Mouse (Mus musculus) forebrain, embryonic 16.5 days (tissue): ENCODE measurements around the gene Atf6. TPM values are rescaled to one million over a fixed set of nuclear protein-coding genes. Genes with fewer than 3 reads are reported as not detected.

Experiments used
- ATAC-seq: fragments of 200-750 bp; cut with Nextera tagmentation; 2 replicates; pipeline ENCODE4 v1.8.0; 2017; ENCODE audit warnings: mild to moderate bottlenecking, moderate library complexity
- H3K27ac ChIP-seq: fragments of 300-500 bp; sonication (generic); 2 replicates; pipeline ENCODE4 v1.5.1; 2014; ENCODE audit warnings: low read length, control low read depth
- H3K27me3 ChIP-seq: fragments of 300-500 bp; sonication (generic); replicated peaks from 2 replicates; pipeline ENCODE4 v1.6.1; 2014; ENCODE audit warnings: low read length; ENCODE audit not compliant: control insufficient read depth, insufficient read depth
- H3K36me3 ChIP-seq: fragments of 300-500 bp; sonication (generic); 2 replicates; pipeline ENCODE4 v1.6.1; 2014; ENCODE audit not compliant: control insufficient read depth, insufficient read depth
- H3K4me1 ChIP-seq: fragments of 300-500 bp; sonication (generic); replicated peaks from 2 replicates; pipeline ENCODE4 v1.6.1; 2014; ENCODE audit warnings: low read length; ENCODE audit not compliant: control insufficient read depth, insufficient read depth
- H3K4me2 ChIP-seq: fragments of 300-500 bp; sonication (generic); 2 replicates; pipeline ENCODE4 v1.6.1; 2014; ENCODE audit warnings: mild to moderate bottlenecking, low read length, control low read depth
- H3K4me3 ChIP-seq: fragments of 300-500 bp; sonication (generic); replicated peaks from 2 replicates; pipeline ENCODE4 v1.5.1; 2014; ENCODE audit warnings: mild to moderate bottlenecking, low read length, control low read depth
- H3K9ac ChIP-seq: fragments of 300-500 bp; sonication (generic); replicated peaks from 2 replicates; pipeline ENCODE4 v1.6.1; 2014; ENCODE audit warnings: low read depth, low read length, control low read depth
- H3K9me3 ChIP-seq: fragments of 300-500 bp; sonication (generic); 2 replicates; pipeline ENCODE4 v1.6.1; 2016; ENCODE audit warnings: low read length; ENCODE audit not compliant: control insufficient read depth
- WGBS: fragments of 180-500 bp; shearing (Covaris S2); extraction: QIAGEN DNeasy Blood & Tissue Kit; methylation state at CpG from one replicate; pipeline ENCODE4 v1.1.7; 2014; 5-methylcytosine and 5-hydroxymethylcytosine counted together
- polyA plus RNA-seq: library from polyadenylated mRNA; unstranded; fragments of >200 nt; fragmentation: Nextera tagmentation; extraction: Ambion mirVana; gene quantifications from 2 replicates; pipeline ENCODE4 v1.2.1, GENCODE M21; 2015

Atf6 gene
- polyA plus RNA-seq, 1 experiment from 2014 or later, result 7.7 TPM

GRCm38 (mm10) chr1:170770691-170771090 lies 96.9 kb downstream of the Atf6 start:
- Histone ChIP-seq H3K4me2 (no peak overlapping the region), H3K9me3 (no peaks in the 10 kb centered on the region), H3K27me3 (no peaks in the 10 kb centered on the region), H3K27ac (no peak overlapping the region), H3K4me3 (no peak overlapping the region), H3K36me3 (no peaks in the 10 kb centered on the region), H3K4me1 (no peaks in the 10 kb centered on the region), H3K9ac (no peak overlapping the region)
- no peak for ATAC-seq
- 91% methylated on average over 14 of the region's 14 CpGs for WGBS

GRCm38 (mm10) chr1:170766997-170767396 lies 100.6 kb downstream of the Atf6 start:
- no peaks in the 10 kb centered on the region for H3K27me3 ChIP-seq
- no peak overlapping the region for H3K4me2 ChIP-seq
- H3K9me3 ChIP-seq, result no peaks in the 10 kb centered on the region
- ATAC-seq, result no peak
- no peaks in the 10 kb centered on the region for H3K36me3 ChIP-seq
- no peak overlapping the region for H3K27ac ChIP-seq
- H3K4me3 ChIP-seq, result no peak overlapping the region
- 72% methylated on average over 2 of the region's 2 CpGs for WGBS
- no peaks in the 10 kb centered on the region for H3K4me1 ChIP-seq
- no peak overlapping the region for H3K9ac ChIP-seq

DNA sequence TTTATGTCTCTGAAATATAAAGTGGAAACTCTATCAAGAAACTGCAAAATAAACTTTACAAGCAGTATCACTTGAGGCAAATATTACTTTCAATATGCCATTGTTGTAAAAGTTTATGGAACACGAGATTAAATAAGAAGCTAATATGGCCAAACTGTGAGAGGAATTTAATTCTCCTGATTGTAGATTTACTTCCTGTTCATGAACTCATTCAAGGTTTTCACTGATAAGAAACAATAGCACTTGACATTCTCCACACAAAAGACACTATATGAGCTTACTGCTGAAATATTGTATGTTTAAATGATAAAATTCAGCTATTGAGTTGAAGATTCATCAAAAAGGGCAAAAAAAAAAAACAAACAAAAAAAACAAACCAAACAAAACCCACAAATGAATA lies 102.8 kb downstream of the Atf6 start:
- no peaks in the 10 kb centered on the region for H3K36me3 ChIP-seq
- no peaks in the 10 kb centered on the region for H3K9me3 ChIP-seq
- H3K4me1 ChIP-seq, result no peaks in the 10 kb centered on the region
- H3K27me3 ChIP-seq, result no peaks in the 10 kb centered on the region
- no peak overlapping the region for H3K4me2 ChIP-seq
- no peak for ATAC-seq
- 89% methylated on average over 1 of the region's 1 CpGs for WGBS
- no peak overlapping the region for H3K27ac ChIP-seq
- H3K4me3 ChIP-seq, result no peak overlapping the region
- H3K9ac ChIP-seq, result no peak overlapping the region

DNA sequence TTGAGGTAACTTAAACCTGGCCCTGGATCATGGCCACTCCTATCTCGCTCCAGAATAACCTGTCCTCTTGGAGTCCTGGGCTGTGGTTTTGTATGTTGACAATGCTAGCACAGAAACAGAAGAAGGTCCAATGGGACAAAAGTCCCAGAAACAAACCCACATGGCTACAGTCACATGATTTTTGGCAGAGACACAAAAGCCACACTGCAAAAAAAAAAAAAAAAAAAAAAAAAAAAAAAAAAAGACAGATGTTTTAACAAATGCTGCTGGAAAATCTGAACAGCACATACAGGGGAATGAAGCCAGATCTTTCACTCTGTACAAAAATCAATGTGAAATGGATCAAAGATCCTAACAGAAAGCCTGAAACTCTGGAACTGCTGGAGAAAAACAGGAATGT lies 105.9 kb downstream of the Atf6 start:
- Histone ChIP-seq H3K4me1 (no peaks in the 10 kb centered on the region), H3K4me2 (no peak overlapping the region), H3K9me3 (no peaks in the 10 kb centered on the region), H3K4me3 (no peak overlapping the region), H3K9ac (no peak overlapping the region), H3K27me3 (no peaks in the 10 kb centered on the region), H3K36me3 (no peaks in the 10 kb centered on the region), H3K27ac (no peak overlapping the region)
- no peak for ATAC-seq
- WGBS, result 93% methylated on average over 1 of the region's 1 CpGs

DNA sequence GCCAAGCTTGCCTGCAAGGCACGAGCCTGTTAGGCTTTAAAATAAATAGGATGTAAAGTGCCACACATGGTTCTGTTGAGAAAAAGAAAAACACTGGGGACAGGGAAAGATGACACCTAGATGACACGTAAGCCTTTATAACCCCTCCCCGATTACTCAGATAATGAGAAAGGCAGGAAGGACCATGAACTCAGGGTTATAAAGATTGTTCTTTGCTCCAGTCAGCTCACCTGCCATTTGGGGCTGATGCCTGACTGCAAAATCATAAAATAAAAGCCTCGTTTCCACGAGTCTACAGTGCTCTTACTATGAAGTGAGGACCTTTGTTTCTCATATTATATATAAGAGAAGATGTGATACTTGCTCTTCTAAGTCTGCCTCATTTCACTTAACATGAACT lies 114.0 kb downstream of the Atf6 start:
- no peaks in the 10 kb centered on the region for H3K27me3 ChIP-seq
- no peak overlapping the region for H3K4me3 ChIP-seq
- H3K9me3 ChIP-seq, result no peaks in the 10 kb centered on the region
- H3K36me3 ChIP-seq, result no peaks in the 10 kb centered on the region; the same call in 1 of the 2 replicates
- ATAC-seq, result no peak
- 93% methylated on average over 5 of the region's 5 CpGs for WGBS
- no peak overlapping the region for H3K4me2 ChIP-seq
- H3K4me1 ChIP-seq, result no peaks in the 10 kb centered on the region
- no peak overlapping the region for H3K9ac ChIP-seq
- H3K27ac ChIP-seq, result no peak overlapping the region

GRCm38 (mm10) chr1:170751797-170752196 lies 115.8 kb downstream of the Atf6 start:
- Histone ChIP-seq H3K4me2 (no peak overlapping the region), H3K4me3 (no peak overlapping the region), H3K9me3 (no peaks in the 10 kb centered on the region), H3K27me3 (no peaks in the 10 kb centered on the region), H3K36me3 (no peaks in the 10 kb centered on the region; the same call in 1 of the 2 replicates), H3K4me1 (no peaks in the 10 kb centered on the region), H3K9ac (no peak overlapping the region), H3K27ac (no peak overlapping the region)
- 95% methylated on average over 7 of the region's 7 CpGs for WGBS
- ATAC-seq, result no peak

- Histone ChIP-seq H3K27me3 (no peaks in the 10 kb centered on the region), H3K4me3 (no peak overlapping the region), H3K4me1 (no peaks in the 10 kb centered on the region), H3K4me2 (no peak overlapping the region), H3K36me3 (no peaks in the 10 kb centered on the region), H3K9ac (no peak overlapping the region), H3K27ac (no peak overlapping the region), H3K9me3 (no peaks in the 10 kb centered on the region)
- 94% methylated on average over 5 of the region's 5 CpGs for WGBS
- no peak for ATAC-seq
These were observed 121.0 kb downstream of the Atf6 start for GRCm38 (mm10) chr1:170746523-170746922.

DNA sequence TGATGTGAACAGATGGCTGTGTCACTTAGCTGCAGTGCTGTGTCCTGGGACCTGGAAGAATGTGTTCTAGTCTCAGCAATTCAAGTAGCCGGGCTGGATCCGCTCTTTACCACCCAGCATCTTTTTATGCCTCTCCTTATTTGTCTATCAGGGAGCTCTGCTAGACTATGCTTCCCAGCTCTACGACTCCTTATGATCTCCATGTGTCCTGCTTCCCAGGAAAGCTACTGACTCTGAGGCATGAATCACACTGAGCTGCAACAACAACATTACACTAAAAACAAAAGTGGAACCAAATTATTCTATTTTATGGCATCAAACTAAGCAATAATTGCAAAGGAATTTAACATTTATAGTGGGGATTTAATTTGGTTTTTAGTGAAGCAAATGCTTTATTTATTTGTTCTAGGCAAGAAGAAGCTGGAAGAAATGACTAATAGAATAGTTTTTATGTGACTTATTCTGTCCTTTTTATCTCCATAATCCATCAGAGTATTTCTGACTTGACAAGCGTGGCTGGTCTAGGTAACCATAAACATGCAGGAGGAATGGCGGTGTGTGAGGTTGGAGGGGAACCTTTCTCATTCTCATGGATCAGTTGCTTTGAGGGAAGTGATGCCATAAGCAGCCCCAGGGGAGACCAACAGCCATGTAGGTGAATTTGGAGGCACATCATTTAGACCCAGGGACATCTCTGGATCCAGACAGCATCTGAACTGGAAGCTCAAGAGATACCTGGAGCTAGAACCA lies 125.9 kb downstream of the Atf6 start:
- WGBS, result 84% methylated on average over 5 of the region's 5 CpGs

GRCm38 (mm10) chr1:170734866-170735265 lies 132.7 kb downstream of the Atf6 start:
- H3K36me3 ChIP-seq, result no peaks in the 10 kb centered on the region
- H3K27me3 ChIP-seq, result no peaks in the 10 kb centered on the region
- no peak overlapping the region for H3K4me2 ChIP-seq
- H3K9ac ChIP-seq, result no peak overlapping the region
- WGBS, result 90% methylated on average over 3 of the region's 3 CpGs
- H3K9me3 ChIP-seq, result no peaks in the 10 kb centered on the region
- ATAC-seq, result no peak
- H3K27ac ChIP-seq, result no peak overlapping the region
- H3K4me3 ChIP-seq, result no peak overlapping the region
- H3K4me1 ChIP-seq, result no peaks in the 10 kb centered on the region

More for the DNA sequence above, 125.9 kb downstream of the Atf6 start:
- H3K4me2 ChIP-seq, result no peak overlapping the region
- H3K4me3 ChIP-seq, result no peak overlapping the region
- H3K4me1 ChIP-seq, result no peaks in the 10 kb centered on the region
- H3K27ac ChIP-seq, result no peak overlapping the region
- no peaks in the 10 kb centered on the region for H3K27me3 ChIP-seq
- ATAC-seq, result no peak
- H3K36me3 ChIP-seq, result no peaks in the 10 kb centered on the region
- no peak overlapping the region for H3K9ac ChIP-seq
- H3K9me3 ChIP-seq, result no peaks in the 10 kb centered on the region

GRCm38 (mm10) chr1:170732596-170732890 lies 135.0 kb downstream of the Atf6 start:
- H3K9ac ChIP-seq, result no peak overlapping the region
- no peak for ATAC-seq
- no peak overlapping the region for H3K4me3 ChIP-seq
- 99% methylated on average over 2 of the region's 2 CpGs for WGBS
- no peak overlapping the region for H3K4me2 ChIP-seq
- H3K9me3 ChIP-seq, result no peaks in the 10 kb centered on the region
- H3K36me3 ChIP-seq, result no peaks in the 10 kb centered on the region
- no peaks in the 10 kb centered on the region for H3K4me1 ChIP-seq
- no peak overlapping the region for H3K27ac ChIP-seq
- no peaks in the 10 kb centered on the region for H3K27me3 ChIP-seq
